Mouse (Mus musculus) megakaryocyte, embryonic 14.5 days (primary cell): ENCODE measurements around the gene Peli2.

Experiments
- FLI1 ChIP-seq: IDR thresholded peaks from 2 replicates; pipeline ENCODE4 v1.6.1; 2012; ENCODE audit warnings: low read length, inconsistent platforms, mixed read lengths
- GATA1 ChIP-seq: IDR thresholded peaks from 3 replicates; pipeline ENCODE4 v1.6.1; 2012; ENCODE audit warnings: mixed read lengths, low read length, inconsistent platforms, borderline replicate concordance

DNA sequence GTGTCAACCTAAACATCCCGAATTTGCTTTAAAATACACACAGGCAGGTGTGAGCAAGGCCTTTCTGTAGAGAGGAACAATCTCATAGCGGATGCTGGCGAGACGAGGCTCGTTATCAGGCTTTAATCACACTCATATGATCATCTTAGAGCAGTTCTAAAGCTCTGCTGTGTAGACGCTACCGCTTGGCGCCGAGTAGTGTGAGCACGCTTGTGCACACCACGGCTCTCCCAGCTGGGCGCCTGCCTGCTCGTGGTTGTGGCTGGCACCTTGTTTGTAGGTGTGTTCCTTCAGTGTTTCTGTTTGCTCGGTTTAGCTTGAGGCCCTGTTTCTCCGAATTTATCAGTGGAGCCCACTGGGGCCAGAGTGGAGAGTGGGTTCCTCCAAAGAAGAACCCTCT is 93.0 kb downstream of the Peli2 start:
- TF ChIP-seq GATA1: no peak
- TF ChIP-seq FLI1: no peak
